Mouse (Mus musculus): ENCODE results near the gene Wnt5b. TPM values are rescaled to one million over a fixed set of nuclear protein-coding genes. Genes with fewer than 3 reads are reported as not detected.

Gene Wnt5b
- polyA plus RNA-seq, 1 experiment = not detected

- H3K4me3 ChIP-seq (replicated peaks; ENCODE audit: control insufficient read depth, low read depth, low read length) = no peak overlapping the region
- WGBS = 28% methylated on average over 3 of the region's 3 CpGs
- no peak for TF ChIP-seq CTCF (IDR thresholded peaks at IDR 0.05; ENCODE audit: control insufficient read depth, insufficient read depth, low read length)
- TF ChIP-seq POLR2A (IDR thresholded peaks at IDR 0.05; ENCODE audit: borderline replicate concordance, control insufficient read depth, low read depth, low read length) = no peak
- peaks cover 1% of the 10 kb centered on the region; the same call in 1 of the 2 replicates for H3K4me1 ChIP-seq (ENCODE audit: control insufficient read depth, insufficient read depth, low read length)
- H3K27ac ChIP-seq (ENCODE audit: control insufficient read depth, insufficient read depth, low read depth, low read length, poor library complexity) = no peak overlapping the region
Measured at GRCm38 (mm10) chr6:119472705-119473104, 71.4 kb downstream of the Wnt5b start.

DNA sequence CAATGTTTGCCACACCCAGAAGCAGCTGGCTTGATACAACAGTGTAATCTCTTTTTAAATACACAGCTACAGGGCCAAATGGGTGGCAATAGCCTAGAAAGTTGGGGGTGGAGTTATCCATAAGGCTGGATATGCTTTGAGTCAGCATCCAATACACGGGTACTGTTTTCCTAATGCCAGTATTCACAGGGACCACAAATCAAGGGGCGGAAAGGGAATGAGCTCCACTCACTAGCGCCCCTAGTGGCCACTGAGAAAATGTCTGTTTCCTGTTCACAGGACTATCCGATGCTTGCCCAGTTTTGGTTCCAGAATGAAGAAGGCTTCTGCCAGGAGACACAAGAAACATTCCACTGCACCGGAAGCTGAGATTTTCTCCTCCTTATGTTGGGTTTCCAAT lies 72.0 kb downstream of the Wnt5b start:
- 25% methylated on average over 5 of the region's 5 CpGs for WGBS
- no peak for TF ChIP-seq POLR2A (IDR thresholded peaks at IDR 0.05; ENCODE audit: borderline replicate concordance, control insufficient read depth, low read depth, low read length)
- TF ChIP-seq CTCF (IDR thresholded peaks at IDR 0.05; ENCODE audit: control insufficient read depth, insufficient read depth, low read length) = peak; percentile 78
- no peak overlapping the region for H3K27ac ChIP-seq (ENCODE audit: control insufficient read depth, insufficient read depth, low read depth, low read length, poor library complexity)
- peaks cover 2% of the 10 kb centered on the region; the same call in 1 of the 2 replicates for H3K4me1 ChIP-seq (ENCODE audit: control insufficient read depth, insufficient read depth, low read length)
- no peak overlapping the region for H3K4me3 ChIP-seq (replicated peaks; ENCODE audit: control insufficient read depth, low read depth, low read length)

- WGBS = 46% methylated on average over 3 of the region's 3 CpGs
- no peak for TF ChIP-seq CTCF (IDR thresholded peaks at IDR 0.05; ENCODE audit: control insufficient read depth, insufficient read depth, low read length)
- TF ChIP-seq POLR2A (IDR thresholded peaks at IDR 0.05; ENCODE audit: borderline replicate concordance, control insufficient read depth, low read depth, low read length) = no peak
- Histone ChIP-seq H3K27ac (ENCODE audit: control insufficient read depth, insufficient read depth, low read depth, low read length, poor library complexity) (no peak overlapping the region), H3K4me3 (replicated peaks; ENCODE audit: control insufficient read depth, low read depth, low read length) (no peak overlapping the region), H3K4me1 (ENCODE audit: control insufficient read depth, insufficient read depth, low read length) (peaks cover 2% of the 10 kb centered on the region; the same call in 1 of the 2 replicates)
Measured at GRCm38 (mm10) chr6:119470777-119471176, 73.4 kb downstream of the Wnt5b start.

DNA sequence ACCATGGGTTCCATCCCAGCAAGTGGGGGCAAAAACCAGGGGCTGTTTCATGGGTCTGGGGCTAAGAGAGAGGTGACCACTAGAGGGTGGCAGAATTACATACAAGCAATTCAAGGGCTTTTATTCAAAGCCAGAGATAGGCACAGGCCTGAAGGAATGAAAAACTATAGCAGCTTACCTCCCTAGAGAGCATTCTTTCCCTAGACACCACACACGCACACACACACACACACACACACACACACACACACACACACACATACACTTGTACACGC lies 76.4 kb downstream of the Wnt5b start:
- WGBS = 73% methylated on average over 2 of the region's 2 CpGs
- H3K4me3 ChIP-seq (replicated peaks; ENCODE audit: control insufficient read depth, low read depth, low read length) = no peak overlapping the region
- TF ChIP-seq POLR2A (IDR thresholded peaks at IDR 0.05; ENCODE audit: borderline replicate concordance, control insufficient read depth, low read depth, low read length) (no peak), CTCF (IDR thresholded peaks at IDR 0.05; ENCODE audit: control insufficient read depth, insufficient read depth, low read length) (no peak)
- no peak overlapping the region for H3K27ac ChIP-seq (ENCODE audit: control insufficient read depth, insufficient read depth, low read depth, low read length, poor library complexity)
- H3K4me1 ChIP-seq (ENCODE audit: control insufficient read depth, insufficient read depth, low read length) = peaks cover 2% of the 10 kb centered on the region; the same call in 1 of the 2 replicates

GRCm38 (mm10) chr6:119466921-119467784 lies 77.0 kb downstream of the Wnt5b start:
- H3K4me3 ChIP-seq (replicated peaks; ENCODE audit: control insufficient read depth, low read depth, low read length) = no peak overlapping the region
- H3K27ac ChIP-seq (ENCODE audit: control insufficient read depth, insufficient read depth, low read depth, low read length, poor library complexity) = no peak overlapping the region
- 64% methylated on average over 10 of the region's 10 CpGs for WGBS
- H3K4me1 ChIP-seq (ENCODE audit: control insufficient read depth, insufficient read depth, low read length) = peaks cover 2% of the 10 kb centered on the region; the same call in 1 of the 2 replicates
- TF ChIP-seq CTCF (IDR thresholded peaks at IDR 0.05; ENCODE audit: control insufficient read depth, insufficient read depth, low read length) (no peak), POLR2A (IDR thresholded peaks at IDR 0.05; ENCODE audit: borderline replicate concordance, control insufficient read depth, low read depth, low read length) (no peak)

- TF ChIP-seq POLR2A (IDR thresholded peaks at IDR 0.05; ENCODE audit: borderline replicate concordance, control insufficient read depth, low read depth, low read length) (no peak), CTCF (IDR thresholded peaks at IDR 0.05; ENCODE audit: control insufficient read depth, insufficient read depth, low read length) (no peak)
- Histone ChIP-seq H3K4me3 (replicated peaks; ENCODE audit: control insufficient read depth, low read depth, low read length) (no peak overlapping the region), H3K4me1 (ENCODE audit: control insufficient read depth, insufficient read depth, low read length) (peaks cover 2% of the 10 kb centered on the region; the same call in 1 of the 2 replicates), H3K27ac (ENCODE audit: control insufficient read depth, insufficient read depth, low read depth, low read length, poor library complexity) (no peak overlapping the region)
- 88% methylated on average over 1 of the region's 1 CpGs for WGBS
Measured at GRCm38 (mm10) chr6:119466161-119466560, 78.0 kb downstream of the Wnt5b start.

- H3K4me3 ChIP-seq (replicated peaks; ENCODE audit: control insufficient read depth, low read depth, low read length) = no peak overlapping the region
- TF ChIP-seq POLR2A (IDR thresholded peaks at IDR 0.05; ENCODE audit: borderline replicate concordance, control insufficient read depth, low read depth, low read length) (no peak), CTCF (IDR thresholded peaks at IDR 0.05; ENCODE audit: control insufficient read depth, insufficient read depth, low read length) (no peak)
- WGBS = 82% methylated on average over 5 of the region's 5 CpGs
- H3K4me1 ChIP-seq (ENCODE audit: control insufficient read depth, insufficient read depth, low read length) = peaks cover 2% of the 10 kb centered on the region; the same call in 1 of the 2 replicates
- H3K27ac ChIP-seq (ENCODE audit: control insufficient read depth, insufficient read depth, low read depth, low read length, poor library complexity) = no peak overlapping the region
Measured at GRCm38 (mm10) chr6:119460391-119460790, 83.8 kb downstream of the Wnt5b start.

- Histone ChIP-seq H3K4me1 (ENCODE audit: control insufficient read depth, insufficient read depth, low read length) (peaks cover 2% of the 10 kb centered on the region; the same call in 1 of the 2 replicates), H3K4me3 (replicated peaks; ENCODE audit: control insufficient read depth, low read depth, low read length) (no peak overlapping the region), H3K27ac (ENCODE audit: control insufficient read depth, insufficient read depth, low read depth, low read length, poor library complexity) (no peak overlapping the region)
- 27% methylated on average over 4 of the region's 4 CpGs for WGBS
- TF ChIP-seq CTCF (IDR thresholded peaks at IDR 0.05; ENCODE audit: control insufficient read depth, insufficient read depth, low read length) (no peak), POLR2A (IDR thresholded peaks at IDR 0.05; ENCODE audit: borderline replicate concordance, control insufficient read depth, low read depth, low read length) (no peak)
Measured at GRCm38 (mm10) chr6:119459041-119459440, 85.1 kb downstream of the Wnt5b start.

Measured in bone marrow, adult 2 months (tissue).